Mouse (Mus musculus) erythroblast, embryonic 14.5 days (primary cell): ENCODE measurements around the gene Plekha6.
"Not testable (repeated sequence)": the region's sequence is repeated elsewhere in the genome, so short reads cannot be mapped to it uniquely, and the experiment has no call there.

ENCODE experiments used
- GATA1 ChIP-seq: IDR thresholded peaks from 2 replicates; pipeline ENCODE4 v1.6.1; 2012; ENCODE audit warnings: low read length, inconsistent platforms, mixed read lengths
- TAL1 ChIP-seq: IDR thresholded peaks from 3 replicates; pipeline ENCODE4 v1.6.1; 2012; ENCODE audit warnings: low read length, inconsistent platforms, mixed read lengths

DNA sequence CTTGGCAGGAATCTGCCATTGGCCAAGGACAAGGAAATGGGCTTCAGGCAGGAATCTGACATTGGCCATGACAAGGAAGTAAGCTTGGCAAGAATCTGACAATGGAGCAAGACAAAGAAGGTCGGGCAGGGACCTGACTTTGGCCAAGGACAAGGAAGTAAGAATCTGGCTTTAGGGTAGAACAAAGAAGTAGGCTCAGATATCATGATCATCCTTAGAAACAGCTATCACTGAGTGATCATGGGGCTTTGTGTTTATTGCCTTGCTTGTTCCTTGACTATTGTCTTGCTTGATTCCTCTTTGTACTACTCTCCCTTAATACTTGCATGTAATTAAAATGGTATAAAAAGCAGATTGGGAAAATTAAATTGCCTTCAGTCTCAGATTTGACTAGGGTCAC lies 176.4 kb downstream of the Plekha6 start:
- TF ChIP-seq TAL1, GATA1: not testable (repeated sequence)
